Mouse (Mus musculus) gastrocnemius, postnatal 10 days (tissue): ENCODE measurements at regions not wholly inside any gene's neighbourhood (a gene's known extent, or its start where the extent isn't known, plus 50 kb on each side); places are given as distances from the start of the nearest gene placed in this dataset.

ENCODE experiments used
- DNase-seq: peaks from one replicate; pipeline ENCODE4 v3.0.0; 2021; ENCODE audit warnings: mixed read lengths

DNA sequence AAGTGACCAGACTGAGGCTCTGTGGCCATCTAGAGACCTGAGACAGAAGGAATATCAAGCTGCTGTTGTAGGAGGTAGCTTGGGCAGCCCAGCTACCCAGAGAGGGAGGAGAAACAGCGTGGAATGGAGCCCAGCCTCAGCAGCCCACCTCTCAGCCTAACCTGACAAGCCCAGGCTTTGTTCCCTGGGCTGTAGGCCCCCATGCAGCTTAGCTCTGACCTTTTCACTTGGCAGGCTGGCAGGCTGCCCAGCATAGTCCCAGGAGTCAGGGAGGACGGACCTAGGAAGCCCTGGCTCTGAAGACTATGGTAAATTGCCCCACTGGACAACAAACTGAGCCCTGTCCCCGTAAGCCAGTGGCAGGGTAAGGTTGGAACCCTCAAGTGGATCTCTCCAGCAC is 141.8 kb upstream of the Csf3r start:
- peak; percentile 14 for DNase-seq

DNA sequence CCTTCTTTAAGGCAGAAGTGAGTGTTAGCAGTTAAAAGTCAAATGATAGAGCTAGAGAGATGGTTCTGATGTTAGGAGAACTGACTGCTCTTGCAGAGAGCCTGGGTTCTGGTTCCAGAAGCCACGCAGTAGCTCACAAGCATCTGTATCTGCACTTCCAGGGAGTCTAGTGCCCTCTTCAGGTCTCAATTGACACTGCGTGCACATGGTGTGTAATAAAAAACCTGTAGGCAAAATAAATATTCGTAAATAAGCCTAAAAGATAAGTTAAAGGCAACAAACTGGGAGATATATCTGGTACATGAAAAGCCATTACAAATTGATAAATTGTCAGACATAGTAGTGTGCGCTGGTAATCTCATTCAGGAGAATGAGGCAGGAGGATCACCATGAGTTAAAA is 133.8 kb upstream of the Csf3r start:
- no peak for DNase-seq

GRCm38 (mm10) chr4:125893139-125893538 is 131.2 kb upstream of the Csf3r start:
- DNase-seq, result no peak

DNA sequence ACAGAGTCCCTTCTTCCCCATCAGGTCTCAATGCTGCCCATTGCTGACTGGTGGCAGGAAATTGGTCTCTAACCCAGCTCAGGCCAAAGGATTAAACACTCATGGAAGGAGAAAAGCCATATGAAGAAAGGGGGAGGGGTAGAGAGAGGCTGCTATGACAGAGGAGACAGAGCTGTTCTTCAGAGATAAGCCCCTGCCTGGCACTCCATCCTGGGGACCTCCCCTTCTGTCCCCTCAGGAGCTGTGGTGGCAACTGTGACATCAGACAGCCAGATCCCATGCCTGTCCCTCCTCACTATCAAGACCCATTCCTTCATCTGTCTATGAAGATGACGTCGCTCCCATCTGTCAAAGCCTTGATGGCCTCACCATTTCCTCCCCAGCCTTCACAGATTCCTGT is 126.6 kb upstream of the Csf3r start:
- no peak for DNase-seq

DNA sequence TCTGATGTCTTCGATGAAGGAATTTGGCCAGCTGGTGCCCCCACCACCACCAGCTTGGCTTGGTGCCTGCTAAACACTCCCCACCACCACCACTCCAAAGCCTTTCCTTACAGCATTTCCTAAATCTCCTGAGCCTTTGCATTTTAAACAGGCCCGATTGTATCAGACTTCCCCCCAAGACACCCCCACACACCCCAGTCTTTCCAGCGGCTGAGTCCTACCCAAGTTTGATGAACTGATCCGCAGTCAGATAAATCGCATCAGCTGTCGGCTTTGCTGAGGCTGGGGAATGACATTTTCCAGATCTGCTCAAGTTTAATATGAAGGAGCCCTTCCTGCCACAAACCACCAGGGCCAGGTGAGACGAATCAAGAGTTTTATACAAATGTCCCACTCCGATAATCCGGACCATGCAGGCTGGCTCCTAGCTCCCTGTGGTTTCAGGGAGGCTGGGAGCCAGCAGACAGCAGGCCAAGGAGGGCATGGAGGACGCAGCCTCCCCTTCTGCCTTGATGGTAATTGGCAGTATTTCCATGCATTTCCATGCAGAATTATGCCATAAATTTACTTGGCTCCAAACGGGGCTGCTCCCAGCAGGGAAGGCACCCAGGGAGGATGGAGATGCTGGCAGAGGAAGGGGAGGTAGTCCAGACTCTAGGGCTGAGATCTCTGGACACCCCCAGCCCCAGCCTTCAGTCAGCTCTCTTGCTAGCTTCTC is 125.6 kb upstream of the Csf3r start:
- DNase-seq, result no peak

- DNase-seq, result no peak
Observed at GRCm38 (mm10) chr4:125901546-125902276, 122.6 kb upstream of the Csf3r start.

GRCm38 (mm10) chr4:125906296-125906695 is 118.1 kb upstream of the Csf3r start:
- no peak for DNase-seq

DNA sequence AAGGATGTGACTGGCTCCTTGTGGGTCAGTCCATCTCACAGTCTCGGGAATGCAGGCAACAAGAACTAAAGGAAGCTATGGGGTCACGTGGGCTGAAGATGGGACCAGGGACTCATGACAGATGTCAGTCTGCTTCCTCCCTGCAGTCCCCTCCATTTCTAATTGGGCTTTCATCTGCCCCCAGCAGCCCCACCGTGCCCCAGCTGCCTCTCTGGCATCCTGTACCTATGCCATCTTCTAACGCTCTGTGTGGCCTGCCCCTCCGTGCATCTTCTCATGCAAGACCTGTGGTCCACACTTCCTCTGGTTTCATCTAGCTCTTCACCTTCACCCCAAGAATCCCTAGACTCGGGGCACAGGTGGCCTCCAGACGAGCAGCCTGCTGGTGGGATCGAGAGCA is 115.4 kb upstream of the Csf3r start:
- no peak for DNase-seq

- DNase-seq, result no peak
Observed at GRCm38 (mm10) chr4:125911541-125912270, 112.6 kb upstream of the Csf3r start.

DNA sequence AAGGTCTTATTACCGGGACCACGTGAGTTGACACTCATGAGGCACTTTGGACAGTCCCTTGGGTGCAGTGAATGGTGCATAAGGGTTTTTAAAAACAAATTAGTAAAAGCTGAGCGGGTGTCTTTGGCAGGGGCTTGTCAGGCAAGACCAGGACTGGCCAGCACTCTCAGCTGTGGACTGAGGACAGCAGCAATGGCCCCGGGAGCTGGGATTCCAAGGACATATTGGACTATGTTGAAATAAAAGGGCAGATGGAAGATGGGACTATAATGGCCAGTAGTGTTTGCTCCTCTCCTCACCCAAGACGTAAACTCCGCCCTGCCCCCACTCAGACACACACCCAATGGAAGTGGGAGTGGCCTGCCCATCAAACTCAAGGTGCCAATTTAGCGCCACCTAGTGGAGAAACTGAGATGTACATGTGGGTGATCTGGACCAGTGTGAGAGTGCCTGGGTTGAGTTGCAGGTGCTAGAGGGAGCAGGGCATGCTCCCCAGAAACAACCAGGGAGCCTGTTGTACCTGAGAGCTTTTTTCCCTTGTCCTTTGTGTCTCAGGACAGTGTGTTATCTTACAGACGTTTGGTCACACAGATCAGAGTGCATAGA is 111.8 kb upstream of the Csf3r start:
- DNase-seq, result peak; percentile 50

GRCm38 (mm10) chr4:125915166-125915565 is 109.2 kb upstream of the Csf3r start:
- no peak for DNase-seq

GRCm38 (mm10) chr4:125917210-125917609 is 107.1 kb upstream of the Csf3r start:
- DNase-seq, result no peak

GRCm38 (mm10) chr4:125921550-125922316 is 102.6 kb upstream of the Csf3r start:
- peak; percentile 37 for DNase-seq

GRCm38 (mm10) chr4:125922317-125922878 is 102.0 kb upstream of the Csf3r start:
- no peak for DNase-seq

GRCm38 (mm10) chr4:125923225-125923624 is 101.1 kb upstream of the Csf3r start:
- peak; percentile 16 for DNase-seq

- no peak for DNase-seq
Observed at GRCm38 (mm10) chr4:125928196-125928595, 96.2 kb upstream of the Csf3r start.

GRCm38 (mm10) chr4:125929122-125929772 is 95.1 kb upstream of the Csf3r start:
- no peak for DNase-seq

- no peak for DNase-seq
Observed at GRCm38 (mm10) chr4:125930764-125931163, 93.6 kb upstream of the Csf3r start.

DNA sequence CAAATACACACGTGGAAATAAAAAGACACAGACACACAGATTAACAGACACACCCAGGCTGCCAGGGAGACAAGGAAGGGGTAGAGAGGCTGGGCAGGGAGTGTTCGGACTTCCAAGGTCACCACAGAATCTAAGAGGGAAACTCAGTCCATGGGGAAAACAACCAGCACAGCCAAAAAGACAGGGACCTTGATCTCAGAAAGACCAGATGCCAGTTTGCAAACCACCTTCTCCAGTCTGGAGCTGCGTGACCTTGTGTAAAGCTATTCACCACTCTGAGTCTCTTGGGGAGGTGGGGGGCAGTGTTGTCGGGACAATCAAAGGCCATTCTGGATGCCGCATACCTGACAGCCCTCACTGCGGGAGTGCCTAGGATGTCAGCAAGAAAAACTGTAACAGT is 93.0 kb upstream of the Csf3r start:
- no peak for DNase-seq

DNA sequence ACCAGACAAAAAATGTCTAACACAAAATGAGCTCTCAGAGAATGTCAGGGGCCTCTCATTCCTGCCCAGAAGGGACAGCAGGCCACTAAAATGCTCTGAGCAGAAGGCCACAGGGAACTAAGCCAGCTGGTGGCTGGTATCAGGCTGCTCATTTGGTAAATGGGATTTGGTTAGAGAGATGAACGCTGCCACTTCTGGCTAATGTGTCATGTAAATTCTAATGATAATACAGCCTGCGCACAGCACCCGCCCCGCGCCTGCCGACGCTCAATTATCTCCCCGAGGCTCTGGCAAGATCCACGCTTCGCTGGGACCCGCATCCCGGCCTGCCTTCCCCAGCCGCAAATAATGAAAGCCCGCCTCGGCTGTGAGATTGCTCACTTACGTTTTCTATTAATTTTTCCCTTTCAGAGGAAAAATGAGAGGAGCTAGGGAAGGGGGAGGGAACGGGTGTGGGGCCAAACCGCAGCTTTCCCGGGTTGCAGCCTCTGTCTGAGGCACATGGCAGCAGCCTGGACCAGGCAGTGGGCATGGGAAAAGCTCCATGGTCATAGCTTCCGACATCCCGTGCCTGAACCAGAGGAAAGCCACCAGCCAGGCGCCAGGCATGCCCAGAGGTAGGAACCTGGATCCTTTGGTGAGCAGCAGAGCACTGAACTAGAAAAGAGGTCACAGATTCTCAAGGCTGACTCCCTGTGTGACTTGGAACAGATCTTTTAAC is 92.2 kb upstream of the Csf3r start:
- DNase-seq, result no peak
